ENCODE assay signal across 23 mouse cellular contexts in the genomic region with DNA sequence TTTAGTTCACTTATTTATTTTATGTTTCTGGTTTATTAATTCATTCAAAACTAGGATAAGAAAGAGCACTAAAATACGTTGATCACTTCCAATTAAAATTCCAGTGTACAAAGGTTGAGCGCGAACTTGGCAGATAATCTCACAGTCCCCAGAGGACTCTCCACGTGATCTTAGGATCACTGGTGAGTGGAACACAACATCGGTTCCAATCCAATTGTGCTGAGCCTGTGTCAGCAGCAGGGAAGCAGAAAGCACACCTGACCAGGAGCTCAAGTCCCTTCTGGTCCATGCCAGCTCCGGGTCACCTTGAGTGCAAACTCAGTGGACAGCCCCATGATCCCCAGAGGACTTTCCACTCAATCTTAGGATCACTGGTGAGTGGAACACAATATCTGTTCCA.
A peak's percentile ranks its signal among the peaks of the same experiment; 100 is the strongest.
DNase-seq lines count a peak whose midpoint lies in the region; ATAC-seq lines count a peak whose summit lies in the region.
"Had no signal": no experiment of that assay in that cellular context is flagged by ENCODE, and none has a peak within 500 bp of the region (broad histone marks: within the 10 kb centered on the region; RNA-seq: fewer than 3 reads in every experiment).

No protein-coding gene starts in this region.

- 91% methylated on average over 6 of the region's 6 CpGs for WGBS in kidney, embryonic 14.5 days
- WGBS in kidney, embryonic 16.5 days, result 87% methylated on average over 6 of the region's 6 CpGs

- no peak overlapping the region for H3K9ac ChIP-seq in kidney, embryonic 14.5 days (ENCODE audit: low read depth, low read length)
- no peak overlapping the region for H3K9ac ChIP-seq in kidney, embryonic 16.5 days (replicated peaks; ENCODE audit: low read length)
- H3K9ac ChIP-seq: forebrain, embryonic 13.5 days; heart, embryonic 13.5 days; hindbrain, embryonic 14.5 days had no signal

- intact Hi-C loops in left cerebral cortex, postnatal 10 days (cut with DNase I), result no loop called here

- H3K27ac ChIP-seq in kidney, embryonic 14.5 days (ENCODE audit: low read depth, low read length), result no peak overlapping the region
- no peak overlapping the region for H3K27ac ChIP-seq in kidney, embryonic 16.5 days (ENCODE audit: low read length)
- H3K27ac ChIP-seq: forebrain, embryonic 10.5 days; forebrain, embryonic 13.5 days; heart, adult 2 months; heart, embryonic 10.5 days; heart, embryonic 13.5 days; hindbrain, embryonic 14.5 days had no signal

- H3K4me2 ChIP-seq in kidney, embryonic 14.5 days (replicated peaks; ENCODE audit: low read depth, low read length), result no peak overlapping the region
- no peak overlapping the region for H3K4me2 ChIP-seq in kidney, embryonic 16.5 days (replicated peaks; ENCODE audit: low read depth, low read length)
- H3K4me2 ChIP-seq: forebrain, embryonic 13.5 days; heart, embryonic 13.5 days; hindbrain, embryonic 14.5 days had no signal

- H3K4me1 ChIP-seq in kidney, embryonic 14.5 days (ENCODE audit: control insufficient read depth, insufficient read depth, low read length), result no peaks in the 10 kb centered on the region
- H3K4me1 ChIP-seq in kidney, embryonic 16.5 days (ENCODE audit: insufficient read depth, low read length), result no peaks in the 10 kb centered on the region
- H3K4me1 ChIP-seq: forebrain, embryonic 10.5 days; forebrain, embryonic 13.5 days; heart, embryonic 10.5 days; heart, embryonic 13.5 days had no signal

- H3K9me3 ChIP-seq in kidney, embryonic 14.5 days (ENCODE audit: control insufficient read depth, low read length), result no peaks in the 10 kb centered on the region
- no peaks in the 10 kb centered on the region for H3K9me3 ChIP-seq in kidney, embryonic 16.5 days (ENCODE audit: low read length)
- H3K9me3 ChIP-seq: forebrain, embryonic 10.5 days; forebrain, embryonic 13.5 days; heart, embryonic 10.5 days; heart, embryonic 13.5 days had no signal

- DNase-seq in kidney, adult 18-20 months, result peak; percentile 48
- peak; percentile 85 for DNase-seq in kidney, adult 9 months
- peak; percentile 7 to 58 for DNase-seq in kidney, postnatal 25 days
- no peak for DNase-seq in left cerebral cortex, postnatal 10 days (ENCODE audit: extremely low spot score in 1 of 2, low spot score in 2 of 2)
- DNase-seq: adrenal gland, adult 2 months; adrenal gland, postnatal 36 days; cerebellum, adult 18-20 months; cerebellum, adult 9-10 months; cerebellum, postnatal 14 days; gastrocnemius, postnatal 10 days; gastrocnemius, postnatal 36 days; heart, adult 2 months; heart, postnatal 14 days; heart, postnatal 4 days had no signal

- H3K36me3 ChIP-seq in kidney, embryonic 14.5 days (ENCODE audit: control insufficient read depth, insufficient read depth, low read length), result no peaks in the 10 kb centered on the region
- H3K36me3 ChIP-seq in kidney, embryonic 16.5 days (ENCODE audit: insufficient read depth, low read length), result no peaks in the 10 kb centered on the region
- H3K36me3 ChIP-seq: forebrain, embryonic 10.5 days; heart, embryonic 10.5 days; heart, embryonic 13.5 days had no signal

- no peak for ATAC-seq in kidney, embryonic 14.5 days (ENCODE audit: low FRiP score, low TSS enrichment)
- ATAC-seq in kidney, embryonic 16.5 days (ENCODE audit: low FRiP score, low TSS enrichment), result no peak
- ATAC-seq: CD4-positive, CD25-positive, alpha-beta regulatory T cell, adult 4 months; forebrain, embryonic 13.5 days; forebrain, embryonic 16.5 days had no signal

- H3K4me3 ChIP-seq in kidney, embryonic 14.5 days (ENCODE audit: low read length), result no peak overlapping the region
- H3K4me3 ChIP-seq in kidney, embryonic 16.5 days (ENCODE audit: low read length), result no peak overlapping the region
- H3K4me3 ChIP-seq: forebrain, embryonic 10.5 days; forebrain, embryonic 13.5 days; heart, adult 2 months; heart, embryonic 10.5 days; heart, embryonic 13.5 days had no signal

- no peaks in the 10 kb centered on the region for H3K27me3 ChIP-seq in kidney, embryonic 14.5 days (ENCODE audit: control insufficient read depth, insufficient read depth, low read length)
- H3K27me3 ChIP-seq in kidney, embryonic 16.5 days (ENCODE audit: insufficient read depth, low read length), result no peaks in the 10 kb centered on the region
- H3K27me3 ChIP-seq: forebrain, embryonic 13.5 days; heart, embryonic 13.5 days had no signal

Comparison
In these comparisons a context has a peak if more than half of its experiments do, and no peak if none do; other contexts are left out.
1. DNase-seq: peak in kidney, adult 18-20 months (single experiment), kidney, adult 9 months (single experiment) and kidney, postnatal 25 days (2 of 2); none in left cerebral cortex, postnatal 10 days (0 of 2).